Mouse (Mus musculus): Measurements from ENCODE around the gene 1700029P11Rik. TPM values are rescaled to one million over a fixed set of nuclear protein-coding genes. Genes with fewer than 3 reads are reported as not detected.

1700029P11Rik gene
- polyA plus RNA-seq, 1 experiment from 2014 or later = not detected

GRCm38 (mm10) chr15:81990549-81990948 is 10.2 kb downstream of the 1700029P11Rik start:
- WGBS = 53% methylated on average over 7 of the region's 7 CpGs
- no peak for ATAC-seq (replicated peaks; ENCODE audit: insufficient number of reproducible peaks, low FRiP score, low TSS enrichment, low read depth)

GRCm38 (mm10) chr15:81993992-81994391 is 13.7 kb downstream of the 1700029P11Rik start:
- no peaks in the 10 kb centered on the region; the same call in 1 of the 2 replicates for H3K4me1 ChIP-seq (ENCODE audit: control insufficient read depth, insufficient read depth, low read length)
- no peak overlapping the region for H3K4me3 ChIP-seq (ENCODE audit: low read depth, low read length)
- no peak overlapping the region for H3K4me2 ChIP-seq (ENCODE audit: low read depth, low read length)
- H3K36me3 ChIP-seq (replicated peaks; ENCODE audit: control insufficient read depth, insufficient read depth, low read depth, low read length) = no peaks in the 10 kb centered on the region; the same call in 1 of the 2 replicates
- H3K9me3 ChIP-seq (replicated peaks; ENCODE audit: control insufficient read depth, low read length) = no peaks in the 10 kb centered on the region
- no peak for DNase-seq (ENCODE audit: low spot score)
- no peak overlapping the region for H3K27ac ChIP-seq (replicated peaks; ENCODE audit: low read depth, low read length)
- ATAC-seq (replicated peaks; ENCODE audit: insufficient number of reproducible peaks, low FRiP score, low TSS enrichment, low read depth) = no peak
- no peak overlapping the region for H3K9ac ChIP-seq (replicated peaks; ENCODE audit: low read length)
- WGBS = 84% methylated on average over 6 of the region's 6 CpGs
- no peaks in the 10 kb centered on the region for H3K27me3 ChIP-seq (ENCODE audit: control insufficient read depth, insufficient read depth, low read length)

More at GRCm38 (mm10) chr15:81990549-81990948, 10.2 kb downstream of the 1700029P11Rik start:
- H3K27me3 ChIP-seq (ENCODE audit: control insufficient read depth, insufficient read depth, low read length) = no peaks in the 10 kb centered on the region
- no peak overlapping the region for H3K4me3 ChIP-seq (ENCODE audit: low read depth, low read length)
- no peaks in the 10 kb centered on the region for H3K36me3 ChIP-seq (replicated peaks; ENCODE audit: control insufficient read depth, insufficient read depth, low read depth, low read length)
- no peaks in the 10 kb centered on the region for H3K9me3 ChIP-seq (replicated peaks; ENCODE audit: control insufficient read depth, low read length)
- no peak for DNase-seq (ENCODE audit: low spot score)
- H3K9ac ChIP-seq (replicated peaks; ENCODE audit: low read length) = no peak overlapping the region
- H3K4me1 ChIP-seq (ENCODE audit: control insufficient read depth, insufficient read depth, low read length) = no peaks in the 10 kb centered on the region; the same call in 1 of the 2 replicates
- no peak overlapping the region for H3K27ac ChIP-seq (replicated peaks; ENCODE audit: low read depth, low read length)
- no peak overlapping the region for H3K4me2 ChIP-seq (ENCODE audit: low read depth, low read length)

GRCm38 (mm10) chr15:82004257-82004656 is 23.9 kb downstream of the 1700029P11Rik start:
- H3K27ac ChIP-seq (replicated peaks; ENCODE audit: low read depth, low read length) = no peak overlapping the region
- 91% methylated on average over 8 of the region's 8 CpGs for WGBS
- no peaks in the 10 kb centered on the region for H3K4me1 ChIP-seq (ENCODE audit: control insufficient read depth, insufficient read depth, low read length)
- DNase-seq (ENCODE audit: low spot score) = no peak
- H3K9me3 ChIP-seq (replicated peaks; ENCODE audit: control insufficient read depth, low read length) = no peaks in the 10 kb centered on the region
- H3K27me3 ChIP-seq (ENCODE audit: control insufficient read depth, insufficient read depth, low read length) = no peaks in the 10 kb centered on the region
- no peaks in the 10 kb centered on the region for H3K36me3 ChIP-seq (replicated peaks; ENCODE audit: control insufficient read depth, insufficient read depth, low read depth, low read length)
- no peak overlapping the region for H3K9ac ChIP-seq (replicated peaks; ENCODE audit: low read length)
- H3K4me2 ChIP-seq (ENCODE audit: low read depth, low read length) = no peak overlapping the region
- no peak overlapping the region for H3K4me3 ChIP-seq (ENCODE audit: low read depth, low read length)
- ATAC-seq (replicated peaks; ENCODE audit: insufficient number of reproducible peaks, low FRiP score, low TSS enrichment, low read depth) = no peak

DNA sequence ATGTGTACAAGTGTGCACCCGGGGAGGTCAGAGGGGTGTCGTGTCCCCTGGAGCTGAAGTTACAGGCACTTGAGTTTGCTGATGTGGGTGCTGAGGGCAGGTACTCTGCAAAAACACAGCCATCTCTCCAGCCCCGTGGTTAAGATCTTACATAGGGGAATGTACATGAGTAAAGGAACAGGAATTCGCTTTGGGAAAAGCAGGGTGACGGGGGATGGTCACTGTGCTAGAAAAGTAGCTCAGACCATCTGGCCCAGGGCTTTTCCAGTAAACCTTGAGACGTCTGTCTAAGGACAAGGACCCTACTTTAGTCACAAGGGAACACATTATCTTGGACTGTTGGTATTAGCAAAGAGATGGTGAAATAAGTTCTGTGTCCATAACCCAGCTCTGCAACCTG is 31.6 kb downstream of the 1700029P11Rik start:
- DNase-seq (ENCODE audit: low spot score) = no peak
- WGBS = 86% methylated on average over 6 of the region's 6 CpGs
- no peak for ATAC-seq (replicated peaks; ENCODE audit: insufficient number of reproducible peaks, low FRiP score, low TSS enrichment, low read depth)

DNA sequence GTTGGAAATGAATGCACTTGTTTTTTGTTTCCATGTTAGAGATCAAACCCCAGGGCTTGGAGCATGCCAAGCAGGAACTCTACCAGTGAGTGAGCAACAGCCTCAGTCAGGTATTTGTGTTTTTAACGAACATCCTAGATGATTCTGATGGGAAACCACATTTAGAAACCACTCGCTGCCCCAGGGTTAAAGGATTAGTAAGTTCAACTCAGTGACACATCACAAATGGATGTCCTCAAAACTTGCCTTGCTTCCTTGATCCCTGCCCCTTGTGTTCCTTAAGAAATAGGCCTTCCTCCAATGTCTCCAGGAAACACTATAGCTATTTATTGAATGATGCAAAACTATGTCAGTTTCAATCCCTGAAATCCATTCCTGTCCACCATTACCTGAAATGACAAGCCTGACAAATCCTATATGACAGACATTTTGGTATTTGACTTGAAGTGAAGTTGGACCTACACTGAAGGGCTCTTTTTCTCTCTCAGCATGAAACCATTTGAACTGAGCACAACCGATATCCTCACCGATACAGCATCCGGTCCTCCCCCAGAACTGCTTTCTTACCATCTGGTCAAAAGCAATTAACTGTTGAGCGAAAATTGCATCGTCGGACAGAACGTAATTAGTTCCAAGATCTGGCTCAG is 34.5 kb downstream of the 1700029P11Rik start:
- H3K4me3 ChIP-seq (ENCODE audit: low read depth, low read length) = peak overlapping the region; percentile 90
- H3K9me3 ChIP-seq (replicated peaks; ENCODE audit: control insufficient read depth, low read length) = no peaks in the 10 kb centered on the region
- DNase-seq (ENCODE audit: low spot score) (no peak), ATAC-seq (replicated peaks; ENCODE audit: insufficient number of reproducible peaks, low FRiP score, low TSS enrichment, low read depth) (no peak)
- no peak overlapping the region for H3K27ac ChIP-seq (replicated peaks; ENCODE audit: low read depth, low read length)
- H3K4me2 ChIP-seq (ENCODE audit: low read depth, low read length) = peak overlapping the region; percentile 72
- H3K9ac ChIP-seq (replicated peaks; ENCODE audit: low read length) = peak overlapping the region; percentile 86
- H3K27me3 ChIP-seq (ENCODE audit: control insufficient read depth, insufficient read depth, low read length) = no peaks in the 10 kb centered on the region
- WGBS = 14% methylated on average over 9 of the region's 9 CpGs
- no peaks in the 10 kb centered on the region; the same call in 1 of the 2 replicates for H3K4me1 ChIP-seq (ENCODE audit: control insufficient read depth, insufficient read depth, low read length)
- no peaks in the 10 kb centered on the region; the same call in 1 of the 2 replicates for H3K36me3 ChIP-seq (replicated peaks; ENCODE audit: control insufficient read depth, insufficient read depth, low read depth, low read length)

More for the DNA sequence above, 31.6 kb downstream of the 1700029P11Rik start:
- Histone ChIP-seq H3K4me2 (ENCODE audit: low read depth, low read length) (no peak overlapping the region), H3K4me1 (ENCODE audit: control insufficient read depth, insufficient read depth, low read length) (no peaks in the 10 kb centered on the region; the same call in 1 of the 2 replicates), H3K36me3 (replicated peaks; ENCODE audit: control insufficient read depth, insufficient read depth, low read depth, low read length) (no peaks in the 10 kb centered on the region), H3K9me3 (replicated peaks; ENCODE audit: control insufficient read depth, low read length) (no peaks in the 10 kb centered on the region), H3K27ac (replicated peaks; ENCODE audit: low read depth, low read length) (no peak overlapping the region), H3K27me3 (ENCODE audit: control insufficient read depth, insufficient read depth, low read length) (no peaks in the 10 kb centered on the region), H3K9ac (replicated peaks; ENCODE audit: low read length) (no peak overlapping the region), H3K4me3 (ENCODE audit: low read depth, low read length) (no peak overlapping the region)

GRCm38 (mm10) chr15:82015392-82016100 is 35.2 kb downstream of the 1700029P11Rik start:
- ATAC-seq (replicated peaks; ENCODE audit: insufficient number of reproducible peaks, low FRiP score, low TSS enrichment, low read depth) = peak; percentile 66

DNA sequence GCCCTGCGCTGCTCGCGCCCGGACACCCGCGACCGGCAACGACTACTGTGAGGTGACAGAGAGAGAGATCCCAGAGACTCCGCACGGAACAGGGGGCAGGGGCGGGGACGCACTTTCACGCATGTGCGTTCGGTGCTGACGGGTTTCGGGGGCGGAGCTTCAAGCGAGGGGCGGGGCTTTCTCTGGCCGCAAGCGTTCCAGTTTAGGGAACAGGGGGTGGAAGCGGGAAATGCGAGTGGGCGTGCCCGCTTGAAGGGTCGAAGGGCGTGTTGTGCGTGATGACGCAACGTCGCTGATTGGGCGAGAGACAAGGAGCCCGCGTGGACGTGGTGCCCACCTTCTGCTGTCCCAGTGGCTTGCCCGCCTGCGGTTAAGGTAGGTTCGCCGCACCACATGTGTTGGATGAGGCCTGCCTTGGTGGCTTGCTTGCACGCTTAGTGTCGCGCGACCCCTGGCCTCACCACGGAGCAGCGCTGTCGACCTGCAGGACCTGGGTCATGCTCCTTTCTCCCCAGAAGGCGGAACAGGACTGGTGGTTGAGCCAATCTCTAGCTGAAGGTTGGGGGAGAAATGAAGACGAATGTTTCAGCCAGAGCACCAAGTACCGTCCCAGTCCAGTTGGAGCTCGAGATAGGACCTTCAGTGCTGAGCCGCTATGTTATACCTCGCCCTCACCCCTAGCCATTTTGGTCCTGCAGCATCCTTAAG is 35.9 kb downstream of the 1700029P11Rik start:
- Histone ChIP-seq H3K9me3 (replicated peaks; ENCODE audit: control insufficient read depth, low read length) (no peaks in the 10 kb centered on the region), H3K9ac (replicated peaks; ENCODE audit: low read length) (peak overlapping the region; percentile 86), H3K4me2 (ENCODE audit: low read depth, low read length) (peak overlapping the region; percentile 72), H3K27ac (replicated peaks; ENCODE audit: low read depth, low read length) (0 out of 2 replicates have a peak overlapping the region, but pooled peaks have one; percentile 28), H3K4me3 (ENCODE audit: low read depth, low read length) (peak overlapping the region; percentile 90), H3K36me3 (replicated peaks; ENCODE audit: control insufficient read depth, insufficient read depth, low read depth, low read length) (no peaks in the 10 kb centered on the region; the same call in 1 of the 2 replicates), H3K4me1 (ENCODE audit: control insufficient read depth, insufficient read depth, low read length) (no peaks in the 10 kb centered on the region; the same call in 1 of the 2 replicates), H3K27me3 (ENCODE audit: control insufficient read depth, insufficient read depth, low read length) (no peaks in the 10 kb centered on the region)
- DNase-seq (ENCODE audit: low spot score) (peak; percentile 99), ATAC-seq (replicated peaks; ENCODE audit: insufficient number of reproducible peaks, low FRiP score, low TSS enrichment, low read depth) (peak; percentile 97)
- WGBS = under 1% methylated on average over 53 of the region's 53 CpGs

More at GRCm38 (mm10) chr15:82015392-82016100, 35.2 kb downstream of the 1700029P11Rik start:
- H3K9me3 ChIP-seq (replicated peaks; ENCODE audit: control insufficient read depth, low read length) = no peaks in the 10 kb centered on the region
- WGBS = 0% methylated on average over 38 of the region's 39 CpGs
- H3K4me1 ChIP-seq (ENCODE audit: control insufficient read depth, insufficient read depth, low read length) = no peaks in the 10 kb centered on the region; the same call in 1 of the 2 replicates
- H3K36me3 ChIP-seq (replicated peaks; ENCODE audit: control insufficient read depth, insufficient read depth, low read depth, low read length) = no peaks in the 10 kb centered on the region; the same call in 1 of the 2 replicates
- H3K9ac ChIP-seq (replicated peaks; ENCODE audit: low read length) = peak overlapping the region; percentile 86
- DNase-seq (ENCODE audit: low spot score) = peak; percentile 38
- H3K27ac ChIP-seq (replicated peaks; ENCODE audit: low read depth, low read length) = 0 out of 2 replicates have a peak overlapping the region, but pooled peaks have one; percentile 28
- no peaks in the 10 kb centered on the region for H3K27me3 ChIP-seq (ENCODE audit: control insufficient read depth, insufficient read depth, low read length)
- peak overlapping the region; percentile 90 for H3K4me3 ChIP-seq (ENCODE audit: low read depth, low read length)
- H3K4me2 ChIP-seq (ENCODE audit: low read depth, low read length) = peak overlapping the region; percentile 72
